7 mouse cellular contexts compared by ENCODE assay signal in the genomic region with DNA sequence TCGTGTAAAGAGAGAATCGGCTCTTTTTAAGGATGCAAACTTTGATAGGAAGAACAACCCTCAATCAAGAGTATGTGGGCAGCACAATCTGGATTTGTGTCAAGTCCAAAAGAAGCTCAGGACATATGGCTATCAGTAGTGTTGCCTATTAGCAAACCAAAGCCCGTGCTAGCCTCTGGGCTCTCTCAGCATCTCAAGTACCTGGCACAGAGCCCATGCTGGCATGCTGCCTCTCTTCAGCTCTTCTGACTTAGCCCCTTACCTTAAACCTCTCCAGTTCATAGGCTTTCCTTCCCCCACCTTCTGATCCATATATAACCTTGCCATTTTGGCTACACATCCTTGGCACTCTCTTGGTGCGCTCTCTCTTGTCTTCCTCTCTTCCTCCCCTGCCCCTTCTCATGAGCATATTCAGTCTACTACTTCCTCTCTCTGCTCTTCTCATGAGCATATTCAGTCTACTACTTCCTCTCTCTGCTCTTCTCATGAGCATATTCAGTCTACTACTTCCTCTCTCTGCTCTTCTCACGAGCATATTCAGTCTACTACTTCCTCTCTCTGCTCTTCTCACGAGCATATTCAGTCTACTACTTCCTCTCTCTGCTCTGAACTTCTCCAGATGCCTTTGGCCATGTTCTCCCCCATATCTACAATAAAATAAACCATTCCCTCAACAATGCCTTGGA. TPM values are rescaled to one million over a fixed set of nuclear protein-coding genes. Genes with fewer than 3 reads are reported as not detected.
DNase-seq lines count a peak whose midpoint lies in the region; ATAC-seq and TF ChIP-seq lines count a peak whose summit lies in the region.
"Not testable (repeated sequence)": the region's sequence is repeated elsewhere in the genome, so short reads cannot be mapped to it uniquely, and the experiment has no call there.

No protein-coding gene starts in this region.

- TF ChIP-seq CTCF in brain, embryonic 14.5 days (IDR thresholded peaks at IDR 0.05; ENCODE audit: borderline replicate concordance, extremely low read depth, insufficient read depth, insufficient read length) = not testable (repeated sequence)

- H3K9me3 ChIP-seq in forebrain, embryonic 14.5 days (replicated peaks; ENCODE audit: control insufficient read depth, low read length); hindbrain, embryonic 16.5 days (ENCODE audit: control insufficient read depth, low read length): not testable (repeated sequence)

- peak; percentile 47 for DNase-seq in brain, embryonic 14.5 days (ENCODE audit: low read depth)
- peak; percentile 75 for DNase-seq in cerebellum, adult 9-11 months
- peak; percentile 32 for DNase-seq in forebrain, embryonic 14.5 days (ENCODE audit: low spot score)
- DNase-seq in left cerebral cortex, adult 18-20 months (ENCODE audit: low spot score in 2 of 2) = peak; percentile 25 to 32
- DNase-seq in lung, postnatal 10 days = peak; percentile 13

- H3K27ac ChIP-seq in forebrain, embryonic 14.5 days (ENCODE audit: low read depth, low read length); hindbrain, embryonic 16.5 days (ENCODE audit: low read depth, low read length): not testable (repeated sequence)

- H3K36me3 ChIP-seq in forebrain, embryonic 14.5 days (ENCODE audit: control insufficient read depth, insufficient read depth, low read length); hindbrain, embryonic 16.5 days (ENCODE audit: control insufficient read depth, insufficient read depth, low read length): not testable (repeated sequence)

- not testable (repeated sequence) for H3K27me3 ChIP-seq in forebrain, embryonic 14.5 days (replicated peaks; ENCODE audit: control insufficient read depth, insufficient read depth, low read length); hindbrain, embryonic 16.5 days (replicated peaks; ENCODE audit: control insufficient read depth, insufficient read depth, low read length)

- not testable (repeated sequence) for H3K4me1 ChIP-seq in forebrain, embryonic 14.5 days (ENCODE audit: control insufficient read depth, insufficient read depth, low read length); hindbrain, embryonic 16.5 days (ENCODE audit: control insufficient read depth, insufficient read depth, low read depth, low read length)

- H3K9ac ChIP-seq in forebrain, embryonic 14.5 days (ENCODE audit: low read length); hindbrain, embryonic 16.5 days (ENCODE audit: low read depth, low read length): not testable (repeated sequence)

- H3K4me2 ChIP-seq in forebrain, embryonic 14.5 days (ENCODE audit: low read length); hindbrain, embryonic 16.5 days (ENCODE audit: low read length): not testable (repeated sequence)

- ATAC-seq in forebrain, embryonic 14.5 days = not testable (repeated sequence)
- ATAC-seq in hindbrain, embryonic 16.5 days = peak; percentile 52; the same call in 1 of the 2 replicates
- peak; percentile 84 for ATAC-seq in neutrophil, adult 5-6 weeks (ENCODE audit: extremely low read depth, insufficient number of reproducible peaks, low FRiP score, poor library complexity, severe bottlenecking)

- TF ChIP-seq POLR2A in brain, embryonic 14.5 days (IDR thresholded peaks at IDR 0.05; ENCODE audit: borderline replicate concordance, extremely low read depth, insufficient read depth, insufficient read length, poor library complexity, severe bottlenecking) = not testable (repeated sequence)

- H3K4me3 ChIP-seq in forebrain, embryonic 14.5 days (ENCODE audit: low read depth, low read length); hindbrain, embryonic 16.5 days (ENCODE audit: low read length): not testable (repeated sequence)

- 76% methylated on average over 6 of the region's 6 CpGs for WGBS in forebrain, embryonic 14.5 days
- WGBS in hindbrain, embryonic 16.5 days = 82% methylated on average over 6 of the region's 6 CpGs

RNA-seq across cellular contexts. Expression of a gene that starts 51.5 kb away (rescaled TPM):
- 9.0 and 20.4 TPM in 2 replicates for polyA plus RNA-seq in brain, embryonic 14.5 days (2012; rRNA removed)
- polyA plus RNA-seq in forebrain, embryonic 14.5 days (2014; fragmentation: Nextera tagmentation; extraction: Ambion mirVana) = 3.4 and 5.8 TPM in 2 replicates
- polyA plus RNA-seq in hindbrain, embryonic 16.5 days (2015; fragmentation: Nextera tagmentation; extraction: Ambion mirVana) = 15.1 and 18.7 TPM in 2 replicates
- total RNA-seq in left cerebral cortex, adult 18-20 months (2021) = 100 to 1,000 TPM; 360 to 372 TPM
- 68.5 and 71.5 TPM in 2 replicates for total RNA-seq in neutrophil, adult 5-6 weeks (2017)

Comparison
In these comparisons a context has a peak if more than half of its experiments do, and no peak if none do; other contexts are left out.
1. DNase-seq: peak in every context shown above with its lines; median percentile 75 in cerebellum, adult 9-11 months; 47 in brain, embryonic 14.5 days; 32 in forebrain, embryonic 14.5 days; 28 in left cerebral cortex, adult 18-20 months; 13 in lung, postnatal 10 days.